Mouse (Mus musculus) cerebellum, adult 8-10 months (tissue): ENCODE measurements at regions not wholly inside any gene's neighbourhood (a gene's known extent, or its start where the extent isn't known, plus 50 kb on each side); places are given as distances from the start of the nearest gene placed in this dataset.
A peak's percentile ranks its signal among the peaks of the same experiment; 100 is the strongest.
"Not testable (repeated sequence)": the region's sequence is repeated elsewhere in the genome, so short reads cannot be mapped to it uniquely, and the experiment has no call there.

Source experiments
- DNase-seq: peaks from one replicate; pipeline ENCODE4 v3.0.0; 2022

DNA sequence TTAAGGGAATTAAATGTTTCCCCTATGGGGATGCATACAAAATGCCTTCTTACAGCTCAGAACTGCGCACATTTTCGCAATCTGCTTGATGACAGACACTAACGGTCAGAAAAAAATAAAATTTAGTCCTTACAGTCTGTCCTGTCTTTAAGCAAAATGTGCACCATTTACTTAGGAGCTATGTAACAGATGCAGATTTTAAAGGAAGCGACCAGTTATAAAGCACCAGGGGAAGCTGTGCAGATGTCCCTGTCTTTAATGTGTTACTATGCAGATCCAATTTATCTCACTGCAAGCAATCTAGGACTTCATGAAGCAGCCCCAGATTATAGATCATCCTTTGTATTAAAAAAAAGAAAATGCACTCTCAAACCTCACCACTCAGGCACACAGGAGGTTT, 148.8 kb upstream of the Gm10306 start:
- DNase-seq: no peak

GRCm38 (mm10) chr4:94412661-94413060, 143.7 kb upstream of the Gm10306 start:
- no peak for DNase-seq

DNA sequence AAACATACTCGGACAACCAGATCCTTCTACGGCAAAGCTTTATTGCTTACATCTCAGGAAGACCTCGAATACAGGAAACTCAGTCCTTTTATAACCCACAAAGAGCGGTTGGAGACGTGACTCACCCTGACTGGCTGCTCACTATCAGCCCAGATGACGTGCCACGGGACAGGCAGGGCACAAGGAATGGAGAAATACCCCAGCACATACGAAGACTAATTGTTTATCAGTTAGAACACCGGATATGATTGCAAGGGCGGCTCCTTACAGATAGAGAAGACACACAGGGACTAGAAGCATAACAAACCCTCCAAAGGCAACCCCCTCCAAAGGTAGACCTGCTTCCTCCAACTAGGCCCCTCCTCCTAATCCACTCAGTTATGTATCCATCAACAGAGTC, 130.8 kb upstream of the Gm10306 start:
- DNase-seq: not testable (repeated sequence)

- DNase-seq: no peak
Measured at GRCm38 (mm10) chr4:94427581-94427980, 128.8 kb upstream of the Gm10306 start.

- no peak for DNase-seq
Measured at GRCm38 (mm10) chr4:94432005-94432404, 124.3 kb upstream of the Gm10306 start.

DNA sequence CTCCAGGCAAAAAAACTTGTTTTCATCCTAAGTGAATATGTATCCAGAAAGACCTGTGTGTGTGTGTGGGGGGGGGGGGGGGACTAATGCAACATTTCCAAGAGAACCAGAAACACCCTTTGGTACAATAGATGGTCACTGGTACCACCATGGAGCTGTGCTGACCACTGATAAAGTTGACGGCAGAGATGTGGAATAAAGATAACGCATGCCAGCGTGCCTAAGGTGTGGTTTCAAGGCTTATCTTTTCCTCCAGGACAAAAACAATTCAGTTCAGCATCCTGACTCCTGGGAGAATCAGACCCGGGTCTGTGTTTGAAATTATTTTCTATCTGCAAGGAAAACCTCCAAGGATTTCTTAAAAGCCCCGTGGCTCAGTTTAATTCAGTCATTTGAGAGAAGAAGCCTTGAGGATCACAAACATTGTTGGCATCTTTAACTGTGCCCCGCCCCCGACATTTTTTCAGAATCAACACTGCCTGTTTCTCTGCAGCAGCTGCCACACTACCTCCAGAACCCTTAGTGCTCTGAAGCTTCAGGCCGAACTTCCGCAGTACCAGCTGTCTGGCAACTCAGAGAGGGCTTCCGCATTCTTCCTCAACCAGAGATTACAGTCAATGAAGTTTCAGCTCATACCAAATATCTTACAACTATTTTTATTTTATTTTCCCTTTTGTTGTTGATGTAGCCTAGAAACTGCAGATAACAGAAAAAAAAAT, 118.5 kb upstream of the Gm10306 start:
- DNase-seq: no peak

- DNase-seq: peak; percentile 56
Measured at GRCm38 (mm10) chr4:94439159-94439836, 117.0 kb upstream of the Gm10306 start.

DNA sequence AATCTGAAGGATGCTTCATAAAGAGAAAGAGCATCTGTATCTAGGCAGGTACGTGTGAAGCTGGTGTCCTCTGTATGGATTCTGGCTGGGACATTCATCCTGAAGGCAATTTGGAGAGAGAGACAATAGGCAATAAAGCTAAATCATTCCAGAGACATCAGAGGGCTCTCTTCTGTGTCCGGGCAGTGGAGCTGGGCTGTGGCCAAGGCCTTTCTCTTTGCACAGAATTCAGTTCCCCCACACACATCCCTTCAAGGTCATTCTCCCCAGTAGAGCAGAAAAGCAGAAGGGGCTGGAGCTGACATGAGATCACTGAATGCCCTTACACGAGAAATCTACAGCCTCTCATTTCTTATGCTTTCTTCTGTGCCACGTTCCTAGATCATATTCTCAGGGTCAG, 109.7 kb upstream of the Gm10306 start:
- no peak for DNase-seq
